Mouse (Mus musculus) kidney, embryonic 16.5 days (tissue): ENCODE measurements around the gene Igtp. TPM values are rescaled to one million over a fixed set of nuclear protein-coding genes. Genes with fewer than 3 reads are reported as not detected.
"Not testable (repeated sequence)": the region's sequence is repeated elsewhere in the genome, so short reads cannot be mapped to it uniquely, and the experiment has no call there.

Experiments
- ATAC-seq: fragments of 200-750 bp; cut with Nextera tagmentation; 2 replicates; pipeline ENCODE4 v1.8.0; 2017; ENCODE audit warnings: moderate TSS enrichment; ENCODE audit not compliant: low FRiP score, low TSS enrichment
- H3K27ac ChIP-seq: fragments of 300-500 bp; sonication (generic); 2 replicates; pipeline ENCODE4 v1.5.1; 2014; ENCODE audit warnings: low read length
- H3K27me3 ChIP-seq: fragments of 300-500 bp; sonication (generic); 2 replicates; pipeline ENCODE4 v1.6.1; 2014; ENCODE audit warnings: low read length, control low read depth, mixed read lengths; ENCODE audit not compliant: insufficient read depth
- H3K36me3 ChIP-seq: fragments of 300-500 bp; sonication (generic); 2 replicates; pipeline ENCODE4 v1.6.1; 2014; ENCODE audit warnings: low read length, control low read depth, mixed read lengths; ENCODE audit not compliant: insufficient read depth
- H3K4me1 ChIP-seq: fragments of 300-500 bp; sonication (generic); 2 replicates; pipeline ENCODE4 v1.6.1; 2014; ENCODE audit warnings: low read length, control low read depth, mixed read lengths; ENCODE audit not compliant: insufficient read depth
- H3K4me2 ChIP-seq: fragments of 300-500 bp; sonication (generic); replicated peaks from 2 replicates; pipeline ENCODE4 v1.6.1; 2014; ENCODE audit warnings: low read depth, low read length
- H3K4me3 ChIP-seq: fragments of 300-500 bp; sonication (generic); 2 replicates; pipeline ENCODE4 v1.5.1; 2014; ENCODE audit warnings: mild to moderate bottlenecking, low read length
- H3K9ac ChIP-seq: fragments of 300-500 bp; sonication (generic); replicated peaks from 2 replicates; pipeline ENCODE4 v1.6.1; 2014; ENCODE audit warnings: low read length
- H3K9me3 ChIP-seq: fragments of 300-500 bp; sonication (generic); 2 replicates; pipeline ENCODE4 v1.6.1; 2016; ENCODE audit warnings: low read length, control low read depth
- WGBS: fragments of 180-500 bp; shearing (Covaris S2); extraction: QIAGEN DNeasy Blood & Tissue Kit; methylation state at CpG from one replicate; pipeline ENCODE4 v1.1.7; 2014; 5-methylcytosine and 5-hydroxymethylcytosine counted together
- polyA plus RNA-seq: library from polyadenylated mRNA; unstranded; fragments of >200 nt; fragmentation: Nextera tagmentation; extraction: Ambion mirVana; gene quantifications from 2 replicates; pipeline ENCODE4 v1.2.1, GENCODE M21; 2015

The Igtp gene
- polyA plus RNA-seq, 1 experiment from 2014 or later, result 4.5 TPM

- not testable (repeated sequence) for H3K9me3 ChIP-seq, H3K4me3 ChIP-seq, H3K9ac ChIP-seq, H3K4me2 ChIP-seq, H3K27me3 ChIP-seq, H3K36me3 ChIP-seq, ATAC-seq
- Histone ChIP-seq H3K27ac (peak overlapping the region; percentile 62; the same call in 1 of the 2 replicates), H3K4me1 (peaks cover 22% of the 10 kb centered on the region)
- 69% methylated on average over 2 of the region's 2 CpGs for WGBS
Observed at GRCm38 (mm10) chr11:58224872-58225271, 25.5 kb downstream of the Igtp start.

DNA sequence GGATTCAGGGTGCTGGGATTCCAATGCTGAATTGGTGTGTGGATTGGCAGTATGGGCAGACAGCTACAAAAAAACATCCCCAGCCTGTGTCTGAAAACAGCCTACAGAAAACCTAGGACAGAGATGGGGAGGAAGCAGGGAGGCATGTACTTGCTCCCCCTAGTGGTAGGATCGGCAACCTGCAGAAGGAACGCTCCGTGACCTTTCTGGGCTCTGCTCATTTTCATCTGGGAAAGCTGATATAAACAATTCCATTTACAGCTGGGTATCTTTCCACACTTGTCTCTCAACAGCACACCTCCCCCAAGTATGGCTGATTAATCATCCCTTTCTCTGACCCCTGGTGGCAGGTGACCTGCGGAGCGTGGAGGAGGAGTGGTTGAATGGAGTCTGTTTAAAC lies 26.3 kb downstream of the Igtp start:
- peak overlapping the region; percentile 66 for H3K27ac ChIP-seq
- no peaks in the 10 kb centered on the region for H3K27me3 ChIP-seq
- 4% methylated on average over 5 of the region's 5 CpGs for WGBS
- H3K9me3 ChIP-seq, result no peaks in the 10 kb centered on the region
- peaks cover 22% of the 10 kb centered on the region for H3K4me1 ChIP-seq
- ATAC-seq, result peak; percentile 77
- no peak overlapping the region for H3K9ac ChIP-seq
- H3K4me3 ChIP-seq, result no peak overlapping the region
- no peak overlapping the region for H3K4me2 ChIP-seq
- H3K36me3 ChIP-seq, result no peaks in the 10 kb centered on the region

GRCm38 (mm10) chr11:58226425-58226824 lies 27.1 kb downstream of the Igtp start:
- Histone ChIP-seq H3K27ac (no peak overlapping the region), H3K36me3 (no peaks in the 10 kb centered on the region), H3K9ac (no peak overlapping the region), H3K27me3 (no peaks in the 10 kb centered on the region), H3K4me1 (peaks cover 22% of the 10 kb centered on the region), H3K9me3 (no peaks in the 10 kb centered on the region), H3K4me3 (no peak overlapping the region), H3K4me2 (no peak overlapping the region)
- no peak for ATAC-seq

DNA sequence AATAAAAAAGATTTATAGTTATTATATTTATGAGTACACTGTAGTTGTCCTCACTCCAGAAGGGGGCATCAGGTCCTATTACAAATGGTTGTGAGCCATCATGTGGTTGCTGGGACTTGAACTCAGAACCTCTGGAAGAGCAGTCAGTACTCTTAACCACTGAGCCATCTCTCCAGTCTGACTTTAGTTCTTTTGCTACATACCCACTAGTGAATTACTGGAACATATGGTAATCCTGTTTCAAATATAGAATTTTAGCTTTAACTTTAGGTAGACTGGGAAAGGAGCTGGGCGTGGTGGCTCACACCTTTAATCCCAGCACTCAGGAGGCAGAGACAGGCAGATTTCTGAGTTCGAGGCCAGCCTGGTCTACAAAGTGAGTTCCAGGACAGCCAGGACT lies 28.7 kb downstream of the Igtp start:
- H3K9me3 ChIP-seq, ATAC-seq, H3K36me3 ChIP-seq, H3K4me3 ChIP-seq, H3K9ac ChIP-seq, H3K27ac ChIP-seq, H3K27me3 ChIP-seq, H3K4me2 ChIP-seq: not testable (repeated sequence)
- 83% methylated on average over 2 of the region's 2 CpGs for WGBS
- H3K4me1 ChIP-seq, result peaks cover 22% of the 10 kb centered on the region

DNA sequence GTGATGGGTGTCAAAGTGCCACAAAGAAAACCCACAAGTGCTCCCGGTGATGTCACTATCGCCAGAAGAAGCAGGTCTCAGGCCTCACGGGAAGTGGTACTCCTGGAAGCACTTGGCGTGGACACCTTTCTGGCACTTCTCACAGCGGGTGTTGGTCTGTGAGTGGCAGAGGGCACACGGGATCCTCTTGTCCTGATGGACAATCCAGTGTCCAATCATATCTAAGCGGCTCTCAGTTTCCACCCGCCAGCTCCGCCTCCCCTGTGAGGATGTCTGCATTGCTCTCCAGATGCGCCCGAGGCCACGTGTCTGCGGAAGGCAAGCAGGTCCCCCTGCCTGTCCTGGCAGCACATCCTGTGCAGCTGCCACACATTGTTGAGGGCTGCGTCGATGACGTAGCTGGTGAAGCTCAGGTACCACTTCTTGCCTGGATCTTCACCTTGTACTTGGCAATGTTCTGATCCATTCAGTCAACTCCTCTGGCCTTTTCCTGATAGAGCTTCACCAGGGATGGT lies 31.1 kb downstream of the Igtp start:
- ATAC-seq, result no peak
- 58% methylated on average over 16 of the region's 16 CpGs for WGBS
- Histone ChIP-seq H3K27ac (no peak overlapping the region), H3K9me3 (no peaks in the 10 kb centered on the region), H3K27me3 (no peaks in the 10 kb centered on the region), H3K4me3 (no peak overlapping the region), H3K9ac (no peak overlapping the region), H3K4me1 (peaks cover 4% of the 10 kb centered on the region), H3K4me2 (no peak overlapping the region), H3K36me3 (no peaks in the 10 kb centered on the region)

DNA sequence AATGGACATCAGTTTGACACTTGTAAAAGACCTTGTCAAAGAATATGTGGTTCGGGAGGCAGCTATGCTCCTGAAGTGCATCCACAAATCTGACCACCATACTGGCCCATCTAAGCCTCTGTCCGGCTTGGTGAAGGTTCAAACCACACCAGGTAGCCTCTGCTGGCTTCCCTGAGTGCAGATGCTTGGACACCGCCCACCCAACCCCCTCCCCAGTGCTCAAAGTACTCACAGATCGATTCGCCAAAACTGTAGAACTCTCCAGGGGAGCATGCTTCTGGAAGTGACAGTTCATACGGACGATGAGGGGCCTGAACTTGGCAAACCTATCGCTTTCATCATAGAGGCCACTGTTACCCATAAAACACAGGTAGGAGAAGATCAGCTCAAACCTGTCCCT lies 31.8 kb downstream of the Igtp start:
- Histone ChIP-seq H3K9ac (no peak overlapping the region), H3K4me1 (no peaks in the 10 kb centered on the region), H3K4me3 (no peak overlapping the region), H3K36me3 (no peaks in the 10 kb centered on the region), H3K9me3 (no peaks in the 10 kb centered on the region), H3K27ac (no peak overlapping the region), H3K4me2 (no peak overlapping the region), H3K27me3 (no peaks in the 10 kb centered on the region)
- ATAC-seq, result no peak
- 84% methylated on average over 8 of the region's 8 CpGs for whole genome bisulfite sequencing

GRCm38 (mm10) chr11:58234551-58234950 lies 35.2 kb downstream of the Igtp start:
- not testable (repeated sequence) for H3K27ac ChIP-seq, H3K9me3 ChIP-seq, H3K4me2 ChIP-seq, H3K4me3 ChIP-seq, H3K4me1 ChIP-seq, H3K36me3 ChIP-seq, ATAC-seq, H3K9ac ChIP-seq, H3K27me3 ChIP-seq
- 68% methylated on average over 3 of the region's 3 CpGs for WGBS

GRCm38 (mm10) chr11:58235152-58235551 lies 35.8 kb downstream of the Igtp start:
- Histone ChIP-seq H3K4me2 (no peak overlapping the region), H3K4me1 (peaks cover 6% of the 10 kb centered on the region), H3K4me3 (no peak overlapping the region), H3K9ac (no peak overlapping the region), H3K27me3 (no peaks in the 10 kb centered on the region), H3K36me3 (no peaks in the 10 kb centered on the region), H3K27ac (no peak overlapping the region), H3K9me3 (no peaks in the 10 kb centered on the region)
- no peak for ATAC-seq
- 24% methylated on average over 6 of the region's 6 CpGs for WGBS

DNA sequence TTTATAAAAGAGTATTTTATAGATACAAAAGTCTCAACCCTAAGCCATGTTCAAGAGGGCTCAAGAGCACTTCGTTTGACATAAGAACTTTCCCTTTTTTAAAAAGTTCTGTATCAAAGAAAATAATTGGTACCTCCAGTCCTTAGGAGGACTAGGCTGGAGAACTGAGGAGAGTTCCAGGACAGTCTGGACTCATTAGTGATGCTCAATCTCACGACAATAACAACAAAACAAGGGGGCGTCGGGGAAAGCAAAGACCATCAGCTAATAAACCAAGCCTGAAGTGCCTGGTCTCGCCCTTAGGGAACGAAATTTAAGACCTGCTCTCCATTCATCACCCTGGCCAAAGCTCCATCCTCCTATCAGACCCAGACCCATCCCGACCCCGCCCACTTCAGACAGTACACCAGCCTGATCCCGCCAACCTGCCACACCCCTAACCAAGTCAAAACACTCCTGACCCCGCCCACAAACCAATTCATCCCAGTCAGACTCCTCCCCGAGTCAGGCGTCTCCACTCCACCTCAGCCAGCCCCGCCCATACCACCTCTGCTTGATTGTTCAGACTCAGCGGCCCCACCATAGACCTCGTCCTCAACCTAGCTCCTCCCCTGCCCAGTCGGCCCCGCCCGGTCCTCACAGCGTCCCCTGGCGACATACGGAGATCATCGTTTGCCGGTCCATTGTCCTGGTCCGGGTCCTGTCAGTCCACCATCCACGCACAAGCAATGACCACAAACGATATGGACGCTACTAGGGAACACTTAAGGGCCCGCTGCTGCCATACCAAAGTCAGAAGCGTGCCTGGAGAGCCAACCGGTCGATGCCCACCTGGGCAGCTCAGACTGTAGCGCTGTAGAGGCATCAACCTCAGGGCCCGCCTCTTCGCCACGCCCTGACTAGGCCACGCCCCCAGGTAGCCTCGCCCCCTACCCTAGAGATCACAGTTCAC lies 39.8 kb downstream of the Igtp start:
- Histone ChIP-seq H3K9me3 (no peaks in the 10 kb centered on the region), H3K27ac (no peak overlapping the region), H3K27me3 (no peaks in the 10 kb centered on the region), H3K36me3 (no peaks in the 10 kb centered on the region), H3K9ac (peak overlapping the region; percentile 48), H3K4me2 (peak overlapping the region; percentile 90), H3K4me3 (peak overlapping the region; percentile 55), H3K4me1 (peaks cover 6% of the 10 kb centered on the region)
- WGBS, result 3% methylated on average over 37 of the region's 37 CpGs
- ATAC-seq, result peak; percentile 96

DNA sequence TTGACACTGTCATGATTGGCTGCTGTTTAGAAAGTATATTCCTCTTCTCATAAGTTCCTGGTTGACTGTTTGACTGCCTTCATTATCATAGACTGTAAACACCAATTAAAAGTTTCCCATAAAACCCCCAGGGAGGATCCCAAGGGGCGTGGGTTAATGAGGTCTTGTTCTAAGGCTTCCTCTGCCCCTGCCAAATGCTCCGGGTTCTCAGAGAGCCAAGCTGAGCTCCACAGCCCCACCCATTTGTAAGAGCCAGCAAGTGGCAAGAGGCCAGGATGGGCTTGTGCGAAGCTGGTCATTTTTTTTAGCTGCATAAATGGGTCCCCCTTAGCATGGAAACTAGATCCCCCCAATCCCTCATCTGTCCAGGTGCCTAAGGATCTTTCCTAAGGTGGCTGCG lies 47.9 kb downstream of the Igtp start:
- Histone ChIP-seq H3K9me3 (no peaks in the 10 kb centered on the region), H3K4me1 (no peaks in the 10 kb centered on the region), H3K9ac (no peak overlapping the region), H3K27me3 (no peaks in the 10 kb centered on the region), H3K36me3 (no peaks in the 10 kb centered on the region), H3K4me3 (no peak overlapping the region), H3K27ac (no peak overlapping the region), H3K4me2 (no peak overlapping the region)
- ATAC-seq, result no peak
- 42% methylated on average over 4 of the region's 4 CpGs for WGBS
